Mouse (Mus musculus) erythroid progenitor cell, adult 5-6 weeks (primary cell): ENCODE results near the gene Sh2d1a. TPM values are rescaled to one million over a fixed set of nuclear protein-coding genes. Genes with fewer than 3 reads are reported as not detected.

Experiments
- ATAC-seq: replicated peaks from 2 replicates; pipeline ENCODE4 v1.8.0; 2016; ENCODE audit warnings: moderate number of reproducible peaks, mild to moderate bottlenecking, moderate TSS enrichment, inconsistent platforms; ENCODE audit not compliant: poor library complexity, low FRiP score, severe bottlenecking
- total RNA-seq, 2 experiments: library from RNA; stranded (forward) in 1 of 2; stranded (reverse) in 1 of 2; fragments of 150-400 nt in 1 of 2; fragments of 186-747, 209-891 nt in 1 of 2; gene quantifications; 2 replicates each; pipeline versions ENCODE4 v1.2.3 to v1.2.4; 2015 to 2017; ENCODE audit warnings: low replicate concordance in 2 of 2

The Sh2d1a gene
- total RNA-seq (2015; ENCODE audit: low replicate concordance), result 7.6 TPM in 1 of 2 replicates, not detected in the other
- total RNA-seq (2017; ENCODE audit: low replicate concordance), result 0.64 TPM in 1 of 2 replicates, not detected in the other

GRCm38 (mm10) chrX:42502291-42503043, at the start of gene Sh2d1a:
Gene Sh2d1a, plus strand, starts transcription at chrX:42502453.
- no peak for ATAC-seq

DNA sequence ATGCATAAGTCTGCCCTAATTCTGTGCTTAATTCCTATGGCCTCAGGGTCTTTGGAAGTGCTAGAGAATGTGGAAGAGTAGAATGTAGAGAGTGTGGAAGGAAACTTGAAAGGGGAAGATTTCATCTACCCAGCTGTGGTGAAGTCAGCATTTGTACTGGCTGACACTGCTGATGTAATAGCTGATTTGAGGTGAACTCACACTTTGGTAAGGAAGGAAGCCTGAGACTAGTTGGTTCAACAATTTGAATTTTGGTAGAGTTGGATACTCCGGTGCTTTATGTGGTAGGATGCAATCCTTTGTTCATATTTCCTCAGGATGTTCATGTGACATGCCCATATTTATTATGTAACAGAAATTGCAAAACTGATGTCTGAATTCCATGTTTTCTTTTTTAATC, 49.3 kb upstream of the Sh2d1a start:
- no peak for ATAC-seq

DNA sequence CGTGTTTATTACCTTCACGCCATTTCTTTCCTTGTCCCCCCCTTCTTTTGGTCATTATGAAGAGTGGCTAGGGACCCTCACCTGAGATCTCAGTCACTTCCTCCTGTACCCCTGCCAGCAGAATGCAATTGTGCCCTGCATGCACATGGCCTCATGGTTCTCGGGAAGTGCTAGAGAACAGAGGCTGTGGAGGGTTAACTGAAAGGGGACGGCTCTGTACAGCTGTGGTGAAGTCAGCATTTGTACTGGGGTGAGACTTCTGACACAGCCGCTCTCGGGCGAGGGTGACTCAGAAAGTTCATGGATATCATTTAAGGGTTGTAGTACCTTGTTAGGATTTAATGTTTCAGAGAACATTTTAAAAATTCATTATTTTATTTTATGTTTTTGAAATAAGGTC, 47.7 kb upstream of the Sh2d1a start:
- ATAC-seq, result no peak

DNA sequence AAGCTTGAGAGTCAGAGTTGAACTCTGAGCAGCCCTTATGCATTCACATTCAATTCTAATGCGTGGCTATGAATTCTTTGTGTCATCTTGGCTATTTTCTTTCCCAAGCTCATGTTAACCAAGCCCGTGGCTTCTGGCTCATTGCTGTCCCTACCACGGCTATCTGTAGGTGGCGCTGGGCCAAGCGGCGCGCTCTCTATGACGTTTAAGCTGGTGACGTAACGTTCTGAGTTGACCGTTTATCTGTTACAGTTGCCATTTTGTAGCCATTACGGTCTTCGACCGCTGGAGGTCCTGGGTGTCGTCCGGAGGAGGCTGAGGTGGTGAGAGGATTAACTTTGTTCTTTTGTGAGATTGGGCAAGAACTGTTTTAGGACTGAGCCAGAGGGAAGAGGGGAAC, 12.8 kb upstream of the Sh2d1a start, which contains the start of gene Tex13c2:
Gene Tex13c2 (plus strand): TSS at position 246 of the 400 bp plus-strand sequence.
- ATAC-seq, result no peak

- ATAC-seq, result no peak
Observed at GRCm38 (mm10) chrX:42490336-42490735, 11.9 kb upstream of the Sh2d1a start.

- no peak for ATAC-seq
Observed at GRCm38 (mm10) chrX:42500538-42500937, 1.7 kb upstream of the Sh2d1a start.

- no peak for ATAC-seq
Observed at GRCm38 (mm10) chrX:42511105-42511504, 8.9 kb downstream of the Sh2d1a start.

- no peak for ATAC-seq
Observed at GRCm38 (mm10) chrX:42512567-42512966, 10.3 kb downstream of the Sh2d1a start.

DNA sequence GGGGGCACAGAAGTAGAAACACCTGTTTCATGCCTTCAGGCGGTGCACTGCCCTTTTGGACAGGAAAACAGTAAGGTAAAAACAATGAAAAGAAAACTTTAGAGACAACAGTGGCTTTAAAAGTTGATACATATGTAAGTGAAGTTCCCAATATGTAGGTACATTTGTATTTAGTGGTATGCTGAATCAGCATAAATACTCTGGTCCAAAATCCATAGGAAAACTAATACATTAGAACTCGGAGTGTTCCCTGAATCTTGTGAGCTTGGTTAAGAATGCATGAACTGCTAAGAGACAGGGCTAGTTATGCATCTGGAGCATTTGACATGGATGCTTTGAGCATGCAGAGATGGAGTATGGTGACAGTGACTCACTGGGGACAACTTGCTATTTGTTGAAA, 20.6 kb downstream of the Sh2d1a start:
- no peak for ATAC-seq

- no peak for ATAC-seq
Observed at GRCm38 (mm10) chrX:42530703-42531102, 28.4 kb downstream of the Sh2d1a start.

DNA sequence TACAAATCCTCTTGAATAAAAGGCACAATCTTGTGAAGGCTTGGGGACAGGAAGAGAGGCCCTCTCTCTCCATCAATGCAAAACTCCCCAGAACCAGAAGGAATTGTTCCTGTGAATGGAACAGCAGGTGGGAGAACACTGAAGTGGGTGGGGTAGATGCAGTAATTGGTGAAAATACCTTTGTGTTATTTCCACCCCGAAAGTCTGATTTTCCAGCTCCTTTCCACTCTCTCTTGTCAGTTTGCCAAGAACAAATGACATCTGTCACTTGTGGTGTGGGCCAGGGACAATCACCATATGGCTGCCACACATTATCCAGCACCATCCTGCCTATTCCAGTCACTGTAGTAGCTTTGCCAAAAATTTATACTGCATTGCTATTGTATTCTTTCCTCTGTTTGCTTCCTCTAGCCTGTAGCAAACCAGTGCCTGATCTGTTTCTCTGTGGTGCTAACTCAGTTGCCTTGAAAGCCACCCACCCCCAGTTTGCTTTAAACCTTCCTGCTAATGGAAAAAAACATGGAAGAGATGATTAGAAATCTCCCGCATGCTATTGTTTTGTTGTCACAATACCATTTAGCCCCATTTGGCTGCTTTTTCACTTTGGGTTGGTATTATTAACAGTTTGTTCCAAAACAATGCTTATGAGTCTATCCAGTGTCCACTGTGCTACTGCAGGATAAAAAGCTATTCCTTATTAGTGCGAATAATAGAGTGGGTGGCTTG, 37.9 kb downstream of the Sh2d1a start:
- no peak for ATAC-seq

DNA sequence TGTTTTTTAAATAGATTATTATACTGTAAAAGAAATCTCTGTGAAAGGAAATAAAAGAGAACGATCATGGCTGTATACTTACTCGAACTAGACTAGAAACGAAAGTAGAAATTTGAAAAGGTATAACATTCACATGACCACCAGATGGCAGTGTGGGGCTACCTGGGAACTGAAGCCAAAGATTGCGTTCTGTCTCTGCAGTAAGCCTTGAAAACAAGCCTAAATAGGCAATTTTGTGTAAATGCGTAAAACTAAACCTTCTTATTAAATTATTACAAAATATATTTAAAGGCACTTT, 38.5 kb downstream of the Sh2d1a start:
- 0 out of 2 replicates have a peak, but pooled peaks have one; percentile 63 for ATAC-seq

DNA sequence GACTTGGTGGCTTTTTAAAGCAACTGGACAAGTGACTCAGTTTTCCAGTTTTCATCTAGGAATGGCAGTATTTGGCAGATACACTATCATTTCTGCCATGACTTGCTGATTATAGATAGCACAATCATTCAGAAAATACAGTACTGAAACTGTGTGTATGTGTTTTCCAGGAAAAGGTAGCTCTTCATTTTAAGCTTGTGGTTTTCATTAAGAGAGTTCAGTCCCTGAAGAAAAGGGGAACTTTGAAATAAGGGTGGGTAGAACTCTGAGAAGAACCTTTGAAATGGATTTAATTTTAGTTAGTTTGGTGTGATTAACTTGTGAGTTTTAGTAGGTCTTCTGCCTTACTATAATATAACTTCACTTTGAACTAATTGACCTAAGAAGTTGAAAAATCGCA, 42.8 kb downstream of the Sh2d1a start:
- ATAC-seq, result no peak

GRCm38 (mm10) chrX:42548513-42548912, 46.3 kb downstream of the Sh2d1a start:
- ATAC-seq, result no peak

GRCm38 (mm10) chrX:42557284-42557683, 55.0 kb downstream of the Sh2d1a start:
- ATAC-seq, result no peak

DNA sequence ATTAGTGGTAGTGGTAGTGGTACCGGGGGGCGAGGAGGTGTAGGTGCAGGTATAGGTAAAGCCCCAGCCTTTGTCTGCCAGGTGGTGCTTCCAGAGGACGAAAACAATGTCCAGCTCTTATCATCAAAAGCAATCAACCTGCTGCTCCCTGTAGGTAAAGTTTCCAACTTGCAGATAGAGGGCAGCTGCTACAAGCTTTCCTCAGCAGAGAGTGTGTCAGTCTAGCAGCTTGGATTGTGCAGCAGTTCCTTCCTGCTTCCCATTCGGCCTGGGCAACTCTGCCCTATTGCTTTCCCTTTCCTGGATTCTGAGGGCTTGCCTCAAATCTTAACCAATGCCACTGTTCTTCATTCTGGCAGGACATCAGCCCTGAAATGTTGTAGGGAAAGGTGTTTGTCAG, 56.4 kb downstream of the Sh2d1a start:
- ATAC-seq, result no peak

Other genes starting within 250 kb of the Sh2d1a start
- gene Tex13c2, start 12.8 kb upstream of the Sh2d1a start, total RNA-seq (2015; ENCODE audit: low replicate concordance), result not detected in 2 replicates
- gene Tex13c2, start 12.8 kb upstream of the Sh2d1a start, total RNA-seq (2017; ENCODE audit: low replicate concordance), result not detected in 2 replicates